Mouse (Mus musculus): Measurements from ENCODE around the gene Rap1gap2. TPM values are rescaled to one million over a fixed set of nuclear protein-coding genes. Genes with fewer than 3 reads are reported as not detected.

The Rap1gap2 gene
- polyA plus RNA-seq, 1 experiment from 2014 or later: 0.75 TPM

DNA sequence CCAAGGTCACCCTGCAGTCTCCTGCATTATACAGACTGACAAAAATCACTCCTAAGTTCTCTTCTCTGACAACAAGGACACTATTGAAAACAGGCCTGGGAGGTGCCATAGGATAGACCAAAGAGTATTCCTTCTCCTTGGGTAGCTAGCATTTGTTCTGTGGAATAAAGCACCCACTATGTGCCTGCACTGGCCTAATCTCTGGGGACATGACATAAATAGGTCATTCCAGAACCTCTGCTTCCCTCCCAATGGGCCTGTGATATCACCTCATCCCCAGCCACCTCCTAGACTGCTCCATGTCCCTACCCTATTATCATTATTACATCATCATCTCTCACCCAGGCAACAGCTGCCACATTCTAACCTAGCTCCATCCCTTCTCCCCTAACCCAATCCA, 108.7 kb downstream of the Rap1gap2 start:
- no peaks in the 10 kb centered on the region for H3K36me3 ChIP-seq (replicated peaks; ENCODE audit: insufficient read depth, low read length)
- DNase-seq: no peak
- H3K27me3 ChIP-seq (ENCODE audit: insufficient read depth, low read length): no peaks in the 10 kb centered on the region
- TF ChIP-seq CTCF (IDR thresholded peaks at IDR 0.05; ENCODE audit: low read depth) (no peak), EP300 (IDR thresholded peaks at IDR 0.05; ENCODE audit: low read depth) (no peak)
- no peaks in the 10 kb centered on the region for H3K9me3 ChIP-seq (ENCODE audit: low read length)
- H3K9ac ChIP-seq (replicated peaks): no peak overlapping the region
- H3K4me2 ChIP-seq (ENCODE audit: low read depth, low read length): no peak overlapping the region
- no peak overlapping the region for H3K27ac ChIP-seq (ENCODE audit: low read depth)
- ATAC-seq: no peak
- no peak overlapping the region for H3K4me3 ChIP-seq (ENCODE audit: low read depth, low read length)
- no peaks in the 10 kb centered on the region for H3K4me1 ChIP-seq (ENCODE audit: insufficient read depth)

- Histone ChIP-seq H3K4me3 (ENCODE audit: low read depth, low read length) (no peak overlapping the region), H3K4me1 (ENCODE audit: insufficient read depth) (no peaks in the 10 kb centered on the region), H3K9ac (replicated peaks) (no peak overlapping the region), H3K4me2 (ENCODE audit: low read depth, low read length) (no peak overlapping the region), H3K27me3 (ENCODE audit: insufficient read depth, low read length) (no peaks in the 10 kb centered on the region), H3K9me3 (ENCODE audit: low read length) (no peaks in the 10 kb centered on the region), H3K36me3 (replicated peaks; ENCODE audit: insufficient read depth, low read length) (no peaks in the 10 kb centered on the region), H3K27ac (ENCODE audit: low read depth) (no peak overlapping the region)
- 53% methylated on average over 3 of the region's 3 CpGs for WGBS (ENCODE audit: insufficient replicate concordance)
- no peak for ATAC-seq
- no peak for DNase-seq
- no peak for TF ChIP-seq CTCF (IDR thresholded peaks at IDR 0.05; ENCODE audit: low read depth)
- TF ChIP-seq EP300 (IDR thresholded peaks at IDR 0.05; ENCODE audit: low read depth): no peak
These were observed 109.7 kb downstream of the Rap1gap2 start for GRCm38 (mm10) chr11:74501061-74501460.

GRCm38 (mm10) chr11:74499521-74500099, 111.1 kb downstream of the Rap1gap2 start:
- H3K4me2 ChIP-seq (ENCODE audit: low read depth, low read length): no peak overlapping the region
- ATAC-seq: no peak
- no peaks in the 10 kb centered on the region for H3K36me3 ChIP-seq (replicated peaks; ENCODE audit: insufficient read depth, low read length)
- no peaks in the 10 kb centered on the region for H3K4me1 ChIP-seq (ENCODE audit: insufficient read depth)
- no peak overlapping the region for H3K27ac ChIP-seq (ENCODE audit: low read depth)
- no peak overlapping the region for H3K9ac ChIP-seq (replicated peaks)
- no peak overlapping the region for H3K4me3 ChIP-seq (ENCODE audit: low read depth, low read length)
- no peaks in the 10 kb centered on the region for H3K27me3 ChIP-seq (ENCODE audit: insufficient read depth, low read length)
- 61% methylated on average over 8 of the region's 8 CpGs for WGBS (ENCODE audit: insufficient replicate concordance)
- no peaks in the 10 kb centered on the region for H3K9me3 ChIP-seq (ENCODE audit: low read length)
- no peak for TF ChIP-seq CTCF (IDR thresholded peaks at IDR 0.05; ENCODE audit: low read depth)
- no peak for TF ChIP-seq EP300 (IDR thresholded peaks at IDR 0.05; ENCODE audit: low read depth)
- no peak for DNase-seq

DNA sequence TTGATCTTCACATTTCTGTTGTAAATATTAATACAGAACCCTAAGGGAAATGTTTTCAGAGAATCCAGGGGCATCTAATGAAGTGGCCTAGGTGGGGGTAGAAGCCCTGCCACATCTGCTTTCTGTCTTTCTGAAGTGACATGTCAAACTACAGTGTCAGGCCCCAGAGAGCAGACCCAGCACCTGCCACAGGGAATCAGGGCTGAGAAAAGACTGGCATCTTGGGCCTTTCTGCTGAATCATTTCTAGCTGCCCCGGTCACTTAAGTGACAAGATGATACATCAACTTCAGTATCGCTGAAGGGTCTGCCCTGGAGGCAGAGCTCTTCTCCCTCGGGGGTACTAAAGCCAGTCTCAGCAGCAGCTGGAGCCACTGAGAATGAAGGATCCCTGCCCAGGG, 111.7 kb downstream of the Rap1gap2 start:
- Histone ChIP-seq H3K9ac (replicated peaks) (no peak overlapping the region), H3K27me3 (ENCODE audit: insufficient read depth, low read length) (no peaks in the 10 kb centered on the region), H3K27ac (ENCODE audit: low read depth) (no peak overlapping the region), H3K4me1 (ENCODE audit: insufficient read depth) (peaks cover under 1% of the 10 kb centered on the region; the same call in 1 of the 2 replicates), H3K4me2 (ENCODE audit: low read depth, low read length) (no peak overlapping the region), H3K36me3 (replicated peaks; ENCODE audit: insufficient read depth, low read length) (no peaks in the 10 kb centered on the region), H3K4me3 (ENCODE audit: low read depth, low read length) (no peak overlapping the region), H3K9me3 (ENCODE audit: low read length) (no peaks in the 10 kb centered on the region)
- 62% methylated on average over 3 of the region's 3 CpGs for WGBS (ENCODE audit: insufficient replicate concordance)
- TF ChIP-seq CTCF (IDR thresholded peaks at IDR 0.05; ENCODE audit: low read depth) (no peak), EP300 (IDR thresholded peaks at IDR 0.05; ENCODE audit: low read depth) (no peak)
- DNase-seq: no peak
- ATAC-seq: no peak

DNA sequence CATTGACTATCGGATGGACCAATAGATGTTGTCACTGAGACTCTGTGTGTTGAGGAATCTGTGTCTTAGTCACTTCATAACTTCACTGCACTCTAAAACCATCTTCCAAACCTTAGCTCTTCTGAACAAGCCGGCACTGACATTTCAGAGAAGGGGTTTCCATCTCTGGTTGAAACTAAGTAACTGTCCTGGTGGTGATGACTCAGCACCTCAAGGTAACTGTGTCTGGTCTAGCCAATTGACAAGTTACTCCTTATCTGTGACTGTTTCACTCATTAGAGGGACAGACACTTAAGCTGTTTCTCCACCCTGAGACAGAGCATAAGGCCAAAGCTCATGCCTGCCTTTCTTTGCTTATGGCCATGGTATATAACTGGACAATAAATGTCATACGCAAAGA, 114.1 kb downstream of the Rap1gap2 start:
- TF ChIP-seq CTCF (IDR thresholded peaks at IDR 0.05; ENCODE audit: low read depth): no peak
- TF ChIP-seq EP300 (IDR thresholded peaks at IDR 0.05; ENCODE audit: low read depth): no peak
- Histone ChIP-seq H3K4me2 (ENCODE audit: low read depth, low read length) (no peak overlapping the region), H3K4me1 (ENCODE audit: insufficient read depth) (peaks cover 6% of the 10 kb centered on the region; the same call in 1 of the 2 replicates), H3K36me3 (replicated peaks; ENCODE audit: insufficient read depth, low read length) (no peaks in the 10 kb centered on the region), H3K27me3 (ENCODE audit: insufficient read depth, low read length) (no peaks in the 10 kb centered on the region), H3K27ac (ENCODE audit: low read depth) (no peak overlapping the region), H3K4me3 (ENCODE audit: low read depth, low read length) (no peak overlapping the region), H3K9ac (replicated peaks) (no peak overlapping the region), H3K9me3 (ENCODE audit: low read length) (no peaks in the 10 kb centered on the region)
- WGBS (ENCODE audit: insufficient replicate concordance): 82% methylated on average over 3 of the region's 3 CpGs
- DNase-seq (no peak), ATAC-seq (no peak)

DNA sequence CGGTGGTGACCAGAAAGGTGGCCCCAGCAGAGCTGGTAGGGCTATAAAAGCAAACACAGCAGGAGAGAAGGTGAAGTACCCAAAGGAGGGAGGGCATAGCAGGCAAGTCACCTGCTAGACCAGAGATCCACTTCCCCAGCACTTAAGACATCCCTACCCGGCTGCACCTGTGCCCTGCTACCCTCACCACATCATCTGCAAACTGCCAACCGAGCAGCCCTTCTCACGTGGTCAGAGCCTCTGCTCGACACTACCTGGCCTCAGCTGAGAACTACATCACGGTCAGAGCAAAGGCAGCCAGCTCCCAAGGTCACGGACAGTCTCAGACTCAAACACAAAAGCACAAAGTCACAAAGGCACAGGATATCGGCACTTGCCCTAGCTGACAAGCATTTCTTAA, 116.8 kb downstream of the Rap1gap2 start:
- Histone ChIP-seq H3K4me1 (ENCODE audit: insufficient read depth) (peaks cover 6% of the 10 kb centered on the region; the same call in 1 of the 2 replicates), H3K9ac (replicated peaks) (no peak overlapping the region), H3K9me3 (ENCODE audit: low read length) (no peaks in the 10 kb centered on the region), H3K4me2 (ENCODE audit: low read depth, low read length) (0 out of 2 replicates have a peak overlapping the region, but pooled peaks have one; percentile 2), H3K27me3 (ENCODE audit: insufficient read depth, low read length) (no peaks in the 10 kb centered on the region), H3K4me3 (ENCODE audit: low read depth, low read length) (no peak overlapping the region), H3K27ac (ENCODE audit: low read depth) (no peak overlapping the region), H3K36me3 (replicated peaks; ENCODE audit: insufficient read depth, low read length) (no peaks in the 10 kb centered on the region)
- DNase-seq: no peak
- no peak for TF ChIP-seq CTCF (IDR thresholded peaks at IDR 0.05; ENCODE audit: low read depth)
- TF ChIP-seq EP300 (IDR thresholded peaks at IDR 0.05; ENCODE audit: low read depth): no peak
- WGBS (ENCODE audit: insufficient replicate concordance): 38% methylated on average over 8 of the region's 8 CpGs
- no peak for ATAC-seq

All from liver, postnatal 0 days (tissue).